Mouse (Mus musculus) midbrain, embryonic 14.5 days (tissue): ENCODE measurements around the gene Slc6a21. TPM values are rescaled to one million over a fixed set of nuclear protein-coding genes. Genes with fewer than 3 reads are reported as not detected.
A peak's percentile ranks its signal among the peaks of the same experiment; 100 is the strongest.

ENCODE experiments used
- ATAC-seq: fragments of 200-750 bp; cut with Nextera tagmentation; 2 replicates; pipeline ENCODE4 v1.8.0; 2017; ENCODE audit warnings: moderate number of reproducible peaks, moderate library complexity; ENCODE audit not compliant: low FRiP score, low TSS enrichment
- DNase-seq: peaks from one replicate; pipeline ENCODE4 v3.0.0-alpha.2; 2015
- H3K27ac ChIP-seq: fragments of 300-500 bp; sonication (generic); replicated peaks from 2 replicates; pipeline ENCODE4 v1.5.1; 2014; ENCODE audit warnings: mild to moderate bottlenecking, low read depth, low read length, moderate library complexity
- H3K27me3 ChIP-seq: fragments of 300-500 bp; sonication (generic); 2 replicates; pipeline ENCODE4 v1.6.1; 2014; ENCODE audit warnings: low read length, control low read depth, mixed read lengths; ENCODE audit not compliant: control insufficient read depth, insufficient read depth
- H3K36me3 ChIP-seq: fragments of 300-500 bp; sonication (generic); 2 replicates; pipeline ENCODE4 v1.6.1; 2014; ENCODE audit warnings: low read length, control low read depth; ENCODE audit not compliant: control insufficient read depth, insufficient read depth
- H3K4me1 ChIP-seq: fragments of 300-500 bp; sonication (generic); 2 replicates; pipeline ENCODE4 v1.6.1; 2014; ENCODE audit warnings: mild to moderate bottlenecking, antibody characterized with exemption, low read length, control low read depth; ENCODE audit not compliant: control insufficient read depth, insufficient read depth
- H3K4me2 ChIP-seq: fragments of 300-500 bp; sonication (generic); 2 replicates; pipeline ENCODE4 v1.6.1; 2014; ENCODE audit warnings: mild to moderate bottlenecking, low read length, moderate library complexity
- H3K4me3 ChIP-seq: fragments of 300-500 bp; sonication (generic); replicated peaks from 2 replicates; pipeline ENCODE4 v1.5.1; 2014; ENCODE audit warnings: low read depth, low read length
- H3K9ac ChIP-seq: fragments of 300-500 bp; sonication (generic); replicated peaks from 2 replicates; pipeline ENCODE4 v1.6.1; 2014; ENCODE audit warnings: mild to moderate bottlenecking, low read length, moderate library complexity
- H3K9me3 ChIP-seq: fragments of 300-500 bp; sonication (generic); 2 replicates; pipeline ENCODE4 v1.6.1; 2016; ENCODE audit warnings: low read length, control low read depth, mixed read lengths; ENCODE audit not compliant: control insufficient read depth
- WGBS: fragments of 180-500 bp; shearing (Covaris S2); extraction: QIAGEN DNeasy Blood & Tissue Kit; methylation state at CpG from one replicate; pipeline ENCODE4 v1.1.7; 2014; 5-methylcytosine and 5-hydroxymethylcytosine counted together
- polyA plus RNA-seq: library from polyadenylated mRNA; unstranded; fragments of >200 nt; fragmentation: Nextera tagmentation; extraction: Ambion mirVana; gene quantifications from 2 replicates; pipeline ENCODE4 v1.2.1, GENCODE M21; 2014

Gene Slc6a21
- polyA plus RNA-seq, 1 experiment from 2014 or later: not detected

DNA sequence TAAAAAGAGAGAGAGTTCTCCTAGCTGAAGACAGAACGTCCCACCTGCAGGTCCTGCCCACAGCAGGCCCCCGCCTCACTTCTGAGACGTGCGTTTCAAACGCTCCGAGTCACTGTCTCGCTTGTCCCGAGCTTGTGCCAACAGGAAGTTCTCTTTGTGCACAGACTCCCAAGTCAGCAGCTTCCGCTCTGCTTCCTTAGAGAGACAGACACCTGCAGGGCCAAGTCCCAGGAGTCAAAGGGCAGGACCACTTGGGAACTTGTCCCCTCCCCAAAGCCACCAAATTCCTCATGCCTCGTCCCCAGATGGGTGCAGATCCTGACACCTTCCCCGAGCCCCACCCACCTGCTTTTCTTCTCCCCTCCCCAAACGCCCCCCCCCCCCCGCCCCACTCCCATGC is 27.6 kb downstream of the Slc6a21 start:
- WGBS: 17% methylated on average over 12 of the region's 13 CpGs
- peak; percentile 16; the same call in 1 of the 2 replicates for ATAC-seq
- H3K9me3 ChIP-seq: no peaks in the 10 kb centered on the region
- H3K4me2 ChIP-seq: peak overlapping the region; percentile 51
- no peak overlapping the region for H3K27ac ChIP-seq
- DNase-seq: peak; percentile 27
- peak overlapping the region; percentile 21; the same call in 1 of the 2 replicates for H3K4me3 ChIP-seq
- H3K36me3 ChIP-seq: no peaks in the 10 kb centered on the region
- peaks cover 14% of the 10 kb centered on the region for H3K4me1 ChIP-seq
- H3K9ac ChIP-seq: no peak overlapping the region; the same call in 1 of the 2 replicates
- no peaks in the 10 kb centered on the region for H3K27me3 ChIP-seq

DNA sequence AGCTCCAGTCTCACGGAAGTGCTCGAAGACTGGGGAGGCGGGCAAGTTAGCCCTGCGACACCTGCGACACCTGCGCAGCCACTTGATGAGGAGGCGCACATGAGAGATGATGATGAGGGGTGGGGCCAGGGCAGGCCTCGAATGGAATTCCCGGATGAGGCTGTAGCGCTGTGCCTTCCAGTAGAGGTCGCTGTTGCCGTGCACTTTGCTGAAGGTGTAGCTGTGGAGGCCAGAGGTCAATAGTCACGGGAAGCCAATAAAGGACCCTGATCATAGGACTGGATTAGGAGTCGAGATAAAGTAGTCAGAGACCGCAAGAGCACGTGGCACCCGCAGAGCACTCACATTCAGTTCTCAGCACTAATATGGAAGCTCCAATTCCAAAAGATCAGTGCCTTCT is 28.0 kb downstream of the Slc6a21 start:
- Histone ChIP-seq H3K4me3 (peak overlapping the region; percentile 21; the same call in 1 of the 2 replicates), H3K4me2 (peak overlapping the region; percentile 51), H3K27me3 (no peaks in the 10 kb centered on the region), H3K36me3 (no peaks in the 10 kb centered on the region), H3K9me3 (no peaks in the 10 kb centered on the region), H3K27ac (no peak overlapping the region), H3K4me1 (peaks cover 14% of the 10 kb centered on the region), H3K9ac (no peak overlapping the region; the same call in 1 of the 2 replicates)
- DNase-seq (peak; percentile 82), ATAC-seq (peak; percentile 58; the same call in 1 of the 2 replicates)
- under 1% methylated on average over 17 of the region's 17 CpGs for WGBS

DNA sequence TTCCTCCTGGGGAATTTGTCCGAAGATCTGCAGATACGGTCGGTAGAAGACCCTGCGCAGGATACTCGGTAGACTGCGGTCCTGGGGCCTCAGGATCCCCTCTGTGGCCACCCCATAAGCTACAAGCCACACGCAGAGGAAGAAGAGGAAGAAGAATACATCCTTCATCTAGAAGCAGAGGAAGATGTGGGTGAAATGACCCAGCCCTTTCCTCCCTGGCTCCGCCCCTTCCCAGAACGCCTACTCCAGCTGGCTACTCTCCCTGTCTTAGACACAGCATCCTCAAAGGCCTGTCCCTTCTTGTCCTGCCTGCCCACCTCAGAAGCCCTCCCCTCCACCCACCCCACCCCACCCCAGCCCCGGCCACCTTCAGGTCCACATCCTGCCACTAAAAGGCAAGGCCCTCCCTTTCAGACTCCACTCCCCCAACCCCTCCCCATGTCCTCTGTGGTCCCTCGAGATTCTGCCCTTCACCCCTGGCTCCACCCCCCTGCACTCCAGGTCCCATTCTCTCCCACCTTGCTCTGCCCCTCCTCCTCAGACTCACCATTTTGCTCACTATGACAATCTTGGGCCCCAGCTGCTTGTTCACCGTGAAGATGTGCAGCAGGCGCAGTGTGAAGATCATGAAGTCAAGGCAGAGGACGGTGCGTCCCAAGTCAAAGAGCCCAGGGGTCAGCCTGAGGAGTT is 31.4 kb downstream of the Slc6a21 start:
- Histone ChIP-seq H3K4me2 (no peak overlapping the region), H3K9ac (no peak overlapping the region; the same call in 1 of the 2 replicates), H3K4me3 (no peak overlapping the region), H3K27me3 (no peaks in the 10 kb centered on the region), H3K27ac (no peak overlapping the region), H3K9me3 (no peaks in the 10 kb centered on the region), H3K36me3 (no peaks in the 10 kb centered on the region), H3K4me1 (peaks cover 12% of the 10 kb centered on the region)
- ATAC-seq (no peak), DNase-seq (no peak)
- WGBS: 66% methylated on average over 15 of the region's 15 CpGs

DNA sequence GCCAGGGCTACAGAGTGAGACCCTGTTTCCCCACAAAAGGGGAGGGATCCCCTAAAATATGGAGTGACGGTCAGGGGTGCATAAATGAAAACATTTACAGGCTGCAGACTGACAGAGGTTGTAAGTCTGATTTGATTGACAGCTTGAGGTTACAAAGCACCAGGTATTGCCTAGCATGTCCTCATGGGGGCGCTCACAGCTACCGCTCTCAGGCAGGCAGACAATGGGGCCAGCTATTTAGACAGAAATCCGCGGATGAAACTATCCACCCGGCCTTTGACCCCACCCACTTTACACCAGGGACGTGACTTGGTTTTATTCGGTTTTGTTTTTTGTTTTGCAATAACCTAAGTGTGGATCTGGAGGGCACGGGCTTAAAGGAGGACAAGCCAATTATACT is 32.1 kb downstream of the Slc6a21 start:
- WGBS: 5% methylated on average over 9 of the region's 9 CpGs
- H3K27ac ChIP-seq: no peak overlapping the region
- no peak overlapping the region; the same call in 1 of the 2 replicates for H3K9ac ChIP-seq
- H3K9me3 ChIP-seq: no peaks in the 10 kb centered on the region
- ATAC-seq (no peak), DNase-seq (peak; percentile 85)
- H3K4me1 ChIP-seq: peaks cover 12% of the 10 kb centered on the region
- no peak overlapping the region for H3K4me3 ChIP-seq
- H3K27me3 ChIP-seq: no peaks in the 10 kb centered on the region
- H3K36me3 ChIP-seq: no peaks in the 10 kb centered on the region
- no peak overlapping the region for H3K4me2 ChIP-seq

DNA sequence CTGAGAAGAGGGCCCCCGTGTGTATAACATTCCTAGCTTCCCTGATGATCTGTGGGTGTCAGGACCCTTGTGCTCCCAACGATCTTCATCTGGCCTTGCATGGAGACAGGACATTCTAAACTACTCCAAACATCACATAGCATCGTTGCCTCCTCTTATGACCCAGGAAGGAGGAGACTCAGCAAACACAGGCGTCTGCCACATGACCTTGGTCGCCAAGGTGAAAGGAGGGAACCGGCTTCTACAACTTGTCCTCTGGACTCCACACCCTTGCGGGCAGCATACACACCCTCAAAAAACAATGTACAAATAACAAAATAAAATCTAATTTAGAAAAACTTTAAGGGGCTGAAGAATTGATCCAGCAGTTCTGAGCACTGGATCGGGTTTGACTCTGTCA is 34.7 kb downstream of the Slc6a21 start:
- DNase-seq (no peak), ATAC-seq (no peak)
- Histone ChIP-seq H3K36me3 (no peaks in the 10 kb centered on the region), H3K9me3 (no peaks in the 10 kb centered on the region), H3K4me2 (no peak overlapping the region), H3K27me3 (no peaks in the 10 kb centered on the region), H3K27ac (no peak overlapping the region), H3K9ac (no peak overlapping the region), H3K4me1 (0 out of 2 replicates have a peak, but pooled peaks cover 5% of the 10 kb centered on the region), H3K4me3 (no peak overlapping the region)
- 80% methylated on average over 8 of the region's 8 CpGs for WGBS

DNA sequence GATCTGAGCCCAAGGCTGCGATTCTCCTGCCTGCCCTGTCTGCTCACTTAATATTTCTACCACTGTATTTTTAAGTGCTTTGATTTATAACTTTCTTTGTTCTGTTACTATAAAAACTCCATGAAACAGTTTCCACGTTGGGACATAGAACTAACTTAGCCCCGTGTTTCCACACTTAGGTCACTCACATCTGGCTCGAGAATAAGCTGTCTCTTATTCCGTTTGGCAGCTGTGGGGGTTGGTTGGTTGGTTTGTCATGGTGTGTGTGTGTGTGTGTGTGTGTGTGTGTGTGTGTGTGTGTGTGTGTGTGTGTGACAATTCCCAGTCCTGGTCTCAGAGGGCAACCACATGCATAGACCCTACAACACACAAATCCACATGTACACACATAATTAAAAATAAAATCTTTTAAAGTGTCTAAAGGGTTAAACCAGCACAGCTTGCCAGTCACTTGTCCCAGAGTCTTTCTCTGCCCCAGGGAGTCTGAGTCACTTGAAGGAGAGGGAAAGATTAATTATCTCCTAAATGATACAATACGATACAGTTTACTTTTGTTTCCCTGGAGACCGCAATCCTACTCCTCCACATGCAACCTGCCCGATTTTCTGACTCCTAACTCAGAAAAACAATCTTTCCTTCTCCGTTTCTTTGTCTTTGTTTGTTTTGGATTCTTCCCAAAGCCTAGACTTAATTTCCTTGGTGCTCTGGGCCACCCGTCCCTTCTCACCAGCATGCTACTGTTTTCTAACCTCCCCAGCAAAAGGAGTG is 35.6 kb downstream of the Slc6a21 start:
- Histone ChIP-seq H3K27me3 (no peaks in the 10 kb centered on the region), H3K9ac (no peak overlapping the region), H3K4me2 (no peak overlapping the region), H3K9me3 (no peaks in the 10 kb centered on the region), H3K27ac (0 out of 2 replicates have a peak overlapping the region, but pooled peaks have one; percentile 5), H3K4me3 (no peak overlapping the region), H3K4me1 (0 out of 2 replicates have a peak, but pooled peaks cover 5% of the 10 kb centered on the region), H3K36me3 (no peaks in the 10 kb centered on the region)
- DNase-seq (peak; percentile 38), ATAC-seq (no peak)
- 38% methylated on average over 10 of the region's 10 CpGs for WGBS

DNA sequence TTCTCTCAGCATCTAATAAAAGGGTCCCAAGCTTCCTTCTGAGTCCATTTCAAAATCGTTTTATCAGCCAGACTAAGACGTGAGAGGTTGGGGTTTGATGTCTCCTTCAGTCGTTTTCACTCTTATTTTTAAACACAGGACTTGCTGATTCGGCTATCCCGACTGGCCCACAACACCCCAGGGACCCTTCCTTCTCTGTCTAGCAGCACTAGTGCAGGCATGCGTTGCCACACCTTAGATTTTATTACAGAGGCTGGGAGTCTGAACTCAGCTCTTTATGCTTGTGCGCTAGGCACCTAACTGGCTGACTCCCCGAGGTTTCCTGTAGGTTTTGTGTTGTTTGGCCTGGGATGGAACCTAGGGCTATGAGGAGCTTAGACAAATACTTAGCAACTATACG is 36.2 kb downstream of the Slc6a21 start:
- Histone ChIP-seq H3K27me3 (no peaks in the 10 kb centered on the region), H3K4me1 (0 out of 2 replicates have a peak, but pooled peaks cover 5% of the 10 kb centered on the region), H3K4me2 (no peak overlapping the region), H3K36me3 (no peaks in the 10 kb centered on the region), H3K9me3 (no peaks in the 10 kb centered on the region), H3K27ac (0 out of 2 replicates have a peak overlapping the region, but pooled peaks have one; percentile 5), H3K4me3 (no peak overlapping the region), H3K9ac (no peak overlapping the region)
- 45% methylated on average over 9 of the region's 9 CpGs for WGBS
- ATAC-seq (no peak), DNase-seq (peak; percentile 14)

DNA sequence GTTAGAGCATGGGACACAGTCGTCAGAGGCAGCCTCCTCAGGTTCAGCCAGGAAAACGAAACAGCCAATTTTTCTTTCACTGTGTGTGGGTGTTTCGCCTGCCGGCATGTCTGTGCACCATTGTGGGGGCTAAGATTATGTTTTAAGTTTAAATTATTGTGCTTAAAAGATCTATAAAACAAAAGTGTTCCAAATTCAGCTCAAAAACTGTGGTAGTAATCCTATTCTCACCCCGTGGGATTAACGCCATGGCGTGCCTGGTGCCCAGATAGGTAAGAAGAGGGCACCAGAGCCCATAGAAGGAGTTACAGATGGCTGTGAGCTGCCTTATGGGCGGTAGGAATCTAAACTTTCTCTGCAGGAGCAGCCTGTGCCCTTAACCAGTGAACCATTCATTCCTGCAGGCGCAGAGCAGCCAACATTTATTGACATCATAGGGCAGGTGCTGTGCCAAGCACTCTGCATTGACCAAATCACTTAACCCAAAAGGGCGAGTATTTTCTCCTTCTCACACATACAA is 37.9 kb downstream of the Slc6a21 start:
- no peak overlapping the region for H3K9ac ChIP-seq

More for the DNA sequence above, 37.9 kb downstream of the Slc6a21 start:
- Histone ChIP-seq H3K9me3 (no peaks in the 10 kb centered on the region), H3K4me3 (no peak overlapping the region), H3K27ac (no peak overlapping the region), H3K36me3 (no peaks in the 10 kb centered on the region), H3K4me1 (0 out of 2 replicates have a peak, but pooled peaks cover 5% of the 10 kb centered on the region), H3K4me2 (no peak overlapping the region), H3K27me3 (no peaks in the 10 kb centered on the region)
- 85% methylated on average over 10 of the region's 10 CpGs for WGBS
- DNase-seq (no peak), ATAC-seq (no peak)
